Mouse (Mus musculus) spleen, adult 2 months (tissue): ENCODE results near the gene Pitpnc1. TPM values are rescaled to one million over a fixed set of nuclear protein-coding genes. Genes with fewer than 3 reads are reported as not detected.

ENCODE experiments used
- DNase-seq, 2 experiments: peaks; one replicate each; pipeline versions ENCODE4 v3.0.0 to v3.0.0-alpha.2; 2012 to 2021; ENCODE audit warnings: low spot score in 2 of 2, low read depth in 1 of 2
- H3K27ac ChIP-seq: fragments of 200-500 bp; 2 replicates; pipeline ENCODE4 v1.5.1; 2012; ENCODE audit warnings: low read length, inconsistent platforms; ENCODE audit not compliant: insufficient read depth
- H3K27me3 ChIP-seq: fragments of 200-500 bp; 2 replicates; pipeline ENCODE4 v1.6.1; 2012; ENCODE audit warnings: mild to moderate bottlenecking, moderate library complexity, low read length, inconsistent platforms; ENCODE audit not compliant: control insufficient read depth, insufficient read depth
- H3K36me3 ChIP-seq: fragments of 200-500 bp; 2 replicates; pipeline ENCODE4 v1.6.1; 2012; ENCODE audit warnings: mild to moderate bottlenecking, low read length, inconsistent platforms; ENCODE audit not compliant: control insufficient read depth, insufficient read depth
- H3K4me1 ChIP-seq: fragments of 200-500 bp; 2 replicates; pipeline ENCODE4 v1.6.1; 2011; ENCODE audit warnings: inconsistent platforms; ENCODE audit not compliant: control insufficient read depth, insufficient read depth, insufficient read length
- H3K4me3 ChIP-seq: fragments of 200-500 bp; 2 replicates; pipeline ENCODE4 v1.5.1; 2011; ENCODE audit warnings: mild to moderate bottlenecking, inconsistent platforms; ENCODE audit not compliant: insufficient read depth, insufficient read length; ENCODE audit errors: extremely low read depth
- CTCF ChIP-seq: fragments of 200-500 bp; IDR thresholded peaks from 2 replicates; pipeline ENCODE4 v1.5.1; 2011; ENCODE audit warnings: mild to moderate bottlenecking, inconsistent platforms; ENCODE audit not compliant: insufficient read depth, insufficient read length, insufficient replicate concordance; ENCODE audit errors: extremely low read depth
- POLR2A ChIP-seq: fragments of 200-500 bp; IDR thresholded peaks from 2 replicates; pipeline ENCODE4 v1.6.1; 2011; ENCODE audit warnings: low read depth, low read length, inconsistent platforms
- WGBS: fragments of 180-500 bp; shearing (Covaris S2); methylation state at CpG from one replicate; pipeline ENCODE4 v1.1.7; 2018; 5-methylcytosine and 5-hydroxymethylcytosine counted together
- polyA plus RNA-seq: library from polyadenylated mRNA; depleted of rRNA; stranded (reverse); fragments of >200 nt; gene quantifications from 2 replicates; pipeline ENCODE4 v1.2.3, GENCODE M21; 2012

Gene Pitpnc1
- polyA plus RNA-seq, 1 experiment = 6.4 TPM

DNA sequence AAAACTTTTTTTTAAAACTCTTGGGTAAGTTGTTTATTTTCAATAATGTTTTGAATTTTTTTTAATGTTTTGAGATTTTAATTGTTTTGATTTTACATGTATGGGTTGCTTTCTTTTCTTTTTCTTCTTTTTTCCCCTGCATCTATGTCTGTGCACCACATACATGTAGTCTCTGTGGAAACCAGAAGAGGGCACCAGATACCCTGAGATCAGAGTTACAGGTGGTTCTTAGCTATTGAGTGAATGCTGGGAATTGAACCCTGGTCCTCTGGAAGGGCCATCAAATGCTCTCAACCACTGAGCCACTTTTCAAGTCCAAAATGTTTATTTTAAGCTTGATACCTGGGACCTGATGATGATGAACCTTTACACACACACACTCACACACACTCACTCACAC is 170.3 kb downstream of the Pitpnc1 start:
- TF ChIP-seq CTCF (no peak), POLR2A (no peak)
- Histone ChIP-seq H3K27me3 (no peaks in the 10 kb centered on the region), H3K27ac (no peak overlapping the region), H3K4me1 (no peaks in the 10 kb centered on the region), H3K4me3 (no peak overlapping the region), H3K36me3 (no peaks in the 10 kb centered on the region)
- DNase-seq = no peak

DNA sequence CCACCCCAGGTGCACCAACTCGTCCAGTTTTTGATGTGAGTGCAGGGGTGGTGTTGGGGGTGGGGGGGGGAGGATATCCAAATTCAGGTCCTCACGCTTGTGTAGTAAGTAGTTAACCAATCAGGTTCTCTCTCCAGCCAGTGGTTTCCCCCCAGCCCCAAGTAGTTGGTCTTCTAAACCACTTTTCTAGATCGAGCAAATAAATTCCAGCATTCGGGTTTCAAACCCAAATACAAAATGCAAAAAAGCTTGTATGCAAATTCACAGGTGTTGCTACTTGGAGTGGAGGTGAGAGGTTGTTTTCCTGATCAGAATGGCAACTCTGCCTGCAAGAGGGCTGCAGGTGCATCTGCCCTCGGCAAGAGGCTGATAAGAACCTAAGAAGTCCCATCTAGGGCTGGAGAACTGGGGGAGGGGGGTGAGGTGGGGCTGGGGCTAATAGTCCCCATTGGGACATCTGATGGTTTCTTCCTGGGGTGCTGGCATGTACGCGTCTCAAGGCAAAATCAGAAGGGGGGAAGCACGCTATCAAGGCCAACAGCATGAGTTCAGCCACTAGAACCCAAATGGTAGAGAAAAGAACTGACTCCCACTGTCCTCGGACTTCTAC is 170.9 kb downstream of the Pitpnc1 start:
- Histone ChIP-seq H3K36me3 (no peaks in the 10 kb centered on the region), H3K4me3 (no peak overlapping the region), H3K27ac (no peak overlapping the region), H3K27me3 (no peaks in the 10 kb centered on the region), H3K4me1 (no peaks in the 10 kb centered on the region)
- TF ChIP-seq CTCF (no peak), POLR2A (no peak)
- WGBS = 80% methylated on average over 9 of the region's 9 CpGs
- no peak for DNase-seq

DNA sequence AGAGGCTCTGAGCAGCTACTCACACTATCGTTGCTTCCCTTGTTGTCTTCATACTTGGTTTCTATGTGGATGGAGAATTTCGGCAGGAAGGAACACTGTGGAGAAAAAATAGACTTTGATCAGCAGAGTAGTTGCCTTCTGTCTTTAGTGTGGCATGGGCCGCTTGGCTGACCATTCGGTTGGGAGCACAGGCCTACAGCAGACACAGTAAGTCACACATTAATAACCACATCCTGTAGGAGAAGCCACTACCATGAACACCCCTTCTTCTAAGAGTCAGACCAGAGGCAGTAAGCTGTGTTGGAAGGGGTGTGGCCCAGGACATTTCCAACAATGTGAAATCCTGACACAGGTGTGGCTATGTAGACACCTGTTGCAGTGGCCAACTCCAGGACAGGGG is 174.3 kb downstream of the Pitpnc1 start:
- no peak for TF ChIP-seq POLR2A
- no peak for TF ChIP-seq CTCF
- no peaks in the 10 kb centered on the region for H3K36me3 ChIP-seq
- DNase-seq = no peak
- no peaks in the 10 kb centered on the region for H3K4me1 ChIP-seq
- 42% methylated on average over 4 of the region's 4 CpGs for WGBS
- no peak overlapping the region for H3K27ac ChIP-seq
- no peak overlapping the region for H3K4me3 ChIP-seq
- no peaks in the 10 kb centered on the region for H3K27me3 ChIP-seq

DNA sequence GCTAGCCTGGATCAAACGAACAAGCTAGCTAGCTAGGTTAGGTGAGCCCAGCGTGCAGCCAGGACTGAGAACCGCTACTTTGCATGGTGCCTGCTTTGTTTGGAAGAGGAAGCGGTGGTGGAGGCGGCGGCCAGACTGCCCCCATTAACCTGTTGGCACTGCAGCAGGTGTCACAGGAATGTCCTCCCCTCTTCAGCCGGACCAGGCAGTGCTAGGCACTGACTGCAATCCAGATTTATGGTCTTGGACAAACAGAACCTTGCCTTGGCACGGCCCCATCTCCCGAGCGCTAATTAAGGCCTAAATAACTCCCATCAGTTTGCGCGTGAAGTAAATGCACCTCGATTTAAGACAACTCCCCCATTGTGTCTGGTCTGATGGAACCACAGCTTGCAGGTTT is 178.5 kb downstream of the Pitpnc1 start:
- no peak for TF ChIP-seq POLR2A
- no peak for TF ChIP-seq CTCF
- H3K4me1 ChIP-seq = no peaks in the 10 kb centered on the region
- H3K4me3 ChIP-seq = no peak overlapping the region
- DNase-seq = no peak
- no peaks in the 10 kb centered on the region for H3K27me3 ChIP-seq
- 92% methylated on average over 13 of the region's 13 CpGs for WGBS
- H3K36me3 ChIP-seq = no peaks in the 10 kb centered on the region
- no peak overlapping the region for H3K27ac ChIP-seq

DNA sequence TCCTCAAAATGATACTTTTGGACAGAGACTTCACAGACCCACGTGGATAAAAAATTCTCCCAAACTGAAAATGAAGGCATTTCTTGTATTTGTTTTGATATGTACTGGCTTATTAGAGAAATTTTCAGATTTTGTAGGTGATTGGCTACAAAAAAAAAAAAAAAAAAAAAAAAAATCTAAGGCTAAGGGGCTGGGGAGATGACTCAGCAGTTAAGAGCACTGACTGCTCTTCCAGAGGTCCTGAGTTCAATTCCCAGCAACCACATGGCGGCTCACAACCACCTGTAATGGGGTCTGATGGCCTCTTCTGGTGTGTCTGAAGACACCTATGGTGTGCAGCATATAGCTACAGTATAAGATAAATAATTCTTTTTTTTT is 182.3 kb downstream of the Pitpnc1 start:
- no peaks in the 10 kb centered on the region for H3K4me1 ChIP-seq
- TF ChIP-seq CTCF (no peak), POLR2A (no peak)
- no peaks in the 10 kb centered on the region for H3K36me3 ChIP-seq
- H3K27me3 ChIP-seq = no peaks in the 10 kb centered on the region
- no peak overlapping the region for H3K27ac ChIP-seq
- 92% methylated on average over 2 of the region's 2 CpGs for WGBS
- H3K4me3 ChIP-seq = no peak overlapping the region
- DNase-seq = no peak

DNA sequence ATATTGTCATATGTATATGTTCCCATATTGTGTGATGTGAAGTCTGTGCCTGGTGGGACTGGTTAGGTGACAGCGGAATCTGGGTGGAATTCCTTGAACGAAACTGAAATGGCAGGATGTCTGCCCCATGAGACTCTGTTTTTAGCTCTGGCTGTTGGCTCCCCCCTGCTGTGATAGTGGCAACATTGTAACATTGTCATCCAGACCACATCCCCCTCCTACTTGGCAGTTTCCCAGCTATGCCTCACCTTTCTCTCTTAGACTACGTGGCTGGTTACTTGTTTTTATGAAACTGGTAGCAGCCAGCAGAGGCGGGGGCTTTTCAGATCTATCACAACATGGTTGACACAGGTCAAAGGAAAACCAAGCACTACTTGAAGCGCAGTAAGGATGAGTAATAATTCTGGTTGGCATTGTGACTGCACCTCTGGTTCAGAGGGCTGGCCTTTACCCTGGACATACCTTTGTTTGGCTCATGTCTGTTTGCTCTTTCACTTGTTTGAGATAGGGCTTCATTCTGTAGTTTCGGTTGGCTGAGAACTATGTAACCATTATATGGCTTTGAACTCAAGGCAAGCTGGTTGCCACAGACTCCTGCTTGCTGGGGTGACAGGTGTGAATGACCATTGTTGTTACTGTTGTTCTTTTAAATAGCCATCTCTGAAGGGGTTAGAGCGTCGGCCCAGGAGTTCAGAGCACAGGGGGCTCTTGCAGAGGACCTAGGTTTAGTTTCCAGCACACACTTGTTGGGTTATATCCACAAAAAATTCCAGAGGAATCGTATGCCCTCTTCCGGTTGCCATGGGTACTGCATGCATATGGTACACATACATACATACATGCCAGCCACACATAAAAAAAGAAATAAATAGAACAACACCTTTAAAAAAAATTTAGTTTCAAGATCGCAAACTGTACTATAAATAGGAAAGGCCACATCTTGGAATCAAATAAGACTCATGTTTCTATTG is 183.0 kb downstream of the Pitpnc1 start:
- H3K4me3 ChIP-seq = no peak overlapping the region
- TF ChIP-seq POLR2A = no peak
- no peak for TF ChIP-seq CTCF
- no peak for DNase-seq
- no peaks in the 10 kb centered on the region for H3K27me3 ChIP-seq
- H3K4me1 ChIP-seq = no peaks in the 10 kb centered on the region
- H3K36me3 ChIP-seq = no peaks in the 10 kb centered on the region
- WGBS = 91% methylated on average over 11 of the region's 11 CpGs
- H3K27ac ChIP-seq = no peak overlapping the region

DNA sequence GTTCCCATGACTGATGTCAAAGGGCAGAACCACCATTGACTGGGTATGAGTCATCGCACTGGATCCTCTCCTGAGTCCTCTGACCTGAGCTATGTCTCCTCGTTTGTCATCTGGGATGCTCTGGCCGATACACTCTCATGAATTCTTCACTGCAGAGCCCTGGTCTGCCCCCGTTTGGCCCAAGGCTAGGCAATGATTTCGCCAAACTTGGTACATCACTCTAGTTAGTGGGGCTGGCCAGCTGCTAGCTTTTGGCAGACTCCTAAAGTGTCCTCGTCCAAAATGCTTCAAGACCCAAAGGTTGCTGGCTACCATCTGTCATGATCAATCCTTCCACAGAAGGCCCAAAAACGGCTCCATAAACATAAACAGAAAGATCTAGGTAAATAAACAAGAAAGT is 184.8 kb downstream of the Pitpnc1 start:
- Histone ChIP-seq H3K36me3 (no peaks in the 10 kb centered on the region), H3K27me3 (no peaks in the 10 kb centered on the region), H3K4me3 (no peak overlapping the region), H3K4me1 (no peaks in the 10 kb centered on the region), H3K27ac (no peak overlapping the region)
- WGBS = 90% methylated on average over 7 of the region's 7 CpGs
- DNase-seq = no peak
- no peak for TF ChIP-seq POLR2A
- TF ChIP-seq CTCF = no peak
